9 mouse cellular contexts compared by ENCODE assay signal in the genomic region with DNA sequence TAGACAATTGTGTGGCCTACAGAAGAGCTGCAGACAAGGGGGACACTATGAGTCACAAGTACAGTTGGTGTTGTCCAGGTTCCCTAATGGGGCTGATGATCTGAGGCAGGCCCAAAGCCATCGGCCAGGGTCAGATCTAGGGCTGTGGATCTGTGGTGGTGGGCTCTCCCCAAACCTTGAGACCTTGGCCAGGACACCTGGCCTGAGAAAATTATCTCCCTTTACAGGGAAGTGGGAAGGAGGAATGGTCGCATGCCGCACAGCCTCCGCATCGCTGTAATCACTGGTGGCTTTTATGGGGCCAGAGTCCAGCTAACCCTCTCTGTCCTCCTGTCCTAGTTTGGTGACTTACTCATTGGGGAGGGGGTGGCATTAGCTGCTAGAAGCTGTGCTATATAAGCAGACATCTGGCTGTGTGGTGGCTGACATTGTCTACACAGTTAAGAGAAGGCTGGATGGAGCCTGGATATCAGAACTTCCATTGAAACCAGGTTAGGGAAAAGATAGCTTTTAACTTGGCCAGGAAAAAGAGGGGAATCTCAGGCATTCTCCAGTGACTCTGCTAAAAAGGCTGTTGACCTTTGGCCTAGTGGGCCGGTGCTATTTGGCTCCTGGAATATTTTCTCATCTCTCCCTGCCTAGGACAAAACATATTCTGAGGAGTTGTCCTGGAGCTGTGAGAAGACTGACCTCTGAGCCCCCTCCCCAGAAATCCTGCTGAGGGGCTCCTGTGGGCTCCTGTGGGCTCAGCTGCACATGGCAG. TPM values are rescaled to one million over a fixed set of nuclear protein-coding genes. Genes with fewer than 3 reads are reported as not detected.
DNase-seq lines count a peak whose midpoint lies in the region; ATAC-seq and TF ChIP-seq lines count a peak whose summit lies in the region.
"Had no signal": no experiment of that assay in that cellular context is flagged by ENCODE, and none has a peak within 500 bp of the region (broad histone marks: within the 10 kb centered on the region; RNA-seq: fewer than 3 reads in every experiment).

No protein-coding gene starts in this region.

- H3K4me3 ChIP-seq in layer of hippocampus, adult 2 months, result peak overlapping the region; percentile 63
- peak overlapping the region; percentile 86; the same call in 1 of the 2 replicates for H3K4me3 ChIP-seq in forebrain, embryonic 11.5 days (ENCODE audit: low read depth, low read length)
- H3K4me3 ChIP-seq in midbrain, embryonic 12.5 days, result peak overlapping the region; percentile 89

- H3K9me3 ChIP-seq in forebrain, embryonic 11.5 days (ENCODE audit: control insufficient read depth, low read length), result no peaks in the 10 kb centered on the region
- H3K9me3 ChIP-seq in midbrain, embryonic 12.5 days, result no peaks in the 10 kb centered on the region

- H3K9ac ChIP-seq in forebrain, embryonic 11.5 days (ENCODE audit: low read length), result peak overlapping the region; percentile 47
- H3K9ac ChIP-seq in midbrain, embryonic 12.5 days (replicated peaks), result peak overlapping the region; percentile 86

- peak overlapping the region; percentile 96 for H3K27ac ChIP-seq in layer of hippocampus, adult 2 months
- peak overlapping the region; percentile 46 for H3K27ac ChIP-seq in forebrain, embryonic 11.5 days (ENCODE audit: low read depth, low read length)
- H3K27ac ChIP-seq in midbrain, embryonic 12.5 days (replicated peaks), result peak overlapping the region; percentile 94

- peaks cover 47% of the 10 kb centered on the region for H3K4me1 ChIP-seq in forebrain, embryonic 11.5 days (replicated peaks; ENCODE audit: control insufficient read depth, insufficient read depth, low read length)
- peaks cover 72% of the 10 kb centered on the region for H3K4me1 ChIP-seq in midbrain, embryonic 12.5 days

- H3K27me3 ChIP-seq in forebrain, embryonic 11.5 days (ENCODE audit: control insufficient read depth, insufficient read depth, low read length), result peaks cover 16% of the 10 kb centered on the region
- peaks cover 17% of the 10 kb centered on the region for H3K27me3 ChIP-seq in midbrain, embryonic 12.5 days
- H3K27me3 ChIP-seq: Patski had no signal

- DNase-seq in layer of hippocampus, adult 2 months (ENCODE audit: low spot score in 2 of 2), result no peak
- no peak for DNase-seq in layer of hippocampus, adult 9-11 months
- no peak for DNase-seq in forebrain, embryonic 11.5 days (ENCODE audit: low spot score)
- peak; percentile 66 for DNase-seq in kidney, adult 18-20 months
- no peak for DNase-seq in natural killer cell, adult 2 months (ENCODE audit: low spot score in 2 of 2)
- DNase-seq in urinary bladder, postnatal 4 days (ENCODE audit: low spot score in 2 of 2), result no peak
- no peak for DNase-seq in spleen, adult 18-20 months

- no peak for TF ChIP-seq CTCF in layer of hippocampus, adult 2 months (conservative IDR thresholded peaks at IDR 0.05)

- H3K4me2 ChIP-seq in forebrain, embryonic 11.5 days (ENCODE audit: low read depth, low read length, severe bottlenecking), result peak overlapping the region; percentile 94; the same call in 1 of the 2 replicates
- peak overlapping the region; percentile 92 for H3K4me2 ChIP-seq in midbrain, embryonic 12.5 days (replicated peaks)

- H3K36me3 ChIP-seq in forebrain, embryonic 11.5 days (ENCODE audit: control insufficient read depth, insufficient read depth, low read length), result no peaks in the 10 kb centered on the region
- no peaks in the 10 kb centered on the region for H3K36me3 ChIP-seq in midbrain, embryonic 12.5 days

- no peak for ATAC-seq in forebrain, embryonic 11.5 days (replicated peaks; ENCODE audit: low FRiP score)
- no peak for ATAC-seq in midbrain, embryonic 12.5 days (ENCODE audit: low FRiP score, low read depth)
- ATAC-seq: Patski had no signal

- WGBS in forebrain, embryonic 11.5 days, result 78% methylated on average over 6 of the region's 6 CpGs
- 68% methylated on average over 6 of the region's 6 CpGs for WGBS in midbrain, embryonic 12.5 days

RNA-seq across cellular contexts. Expression of a gene that starts 2.7 kb away (rescaled TPM):
- total RNA-seq in layer of hippocampus, adult 2 months (2021), result 100 to 1,000 TPM; 206 to 210 TPM
- polyA plus RNA-seq in forebrain, embryonic 11.5 days (2014; fragmentation: Nextera tagmentation; extraction: Ambion mirVana), result 17.3 and 19.7 TPM in 2 replicates
- polyA plus RNA-seq in midbrain, embryonic 12.5 days (2016; fragmentation: Nextera tagmentation; extraction: Ambion mirVana), result 15.1 and 17.6 TPM in 2 replicates

Comparison
In these comparisons a context has a peak if more than half of its experiments do, and no peak if none do; other contexts are left out.
1. H3K27ac ChIP-seq: peak in every context shown above with its lines; median percentile 96 in layer of hippocampus, adult 2 months; 94 in midbrain, embryonic 12.5 days; 46 in forebrain, embryonic 11.5 days.